Mouse (Mus musculus) granulocyte monocyte progenitor cell, adult 5-6 weeks (primary cell): Measurements from ENCODE around the gene Satb2. TPM values are rescaled to one million over a fixed set of nuclear protein-coding genes. Genes with fewer than 3 reads are reported as not detected.

Experiments
- ATAC-seq: replicated peaks from 2 replicates; pipeline ENCODE4 v1.8.0; 2016; ENCODE audit warnings: mild to moderate bottlenecking, moderate TSS enrichment, inconsistent platforms; ENCODE audit not compliant: poor library complexity, severe bottlenecking
- total RNA-seq, 2 experiments: library from RNA; stranded (forward) in 1 of 2; stranded (reverse) in 1 of 2; fragments of 200-712, 200-1000 nt in 1 of 2; fragments of >200 nt in 1 of 2; fragmentation: Nextera tagmentation in 1 of 2; gene quantifications; 2 replicates each; pipeline ENCODE4 v1.2.3; 2014 to 2017

Satb2 gene
- total RNA-seq, 2 experiments from 2014 or later, result 1.0 to 7.2 TPM

DNA sequence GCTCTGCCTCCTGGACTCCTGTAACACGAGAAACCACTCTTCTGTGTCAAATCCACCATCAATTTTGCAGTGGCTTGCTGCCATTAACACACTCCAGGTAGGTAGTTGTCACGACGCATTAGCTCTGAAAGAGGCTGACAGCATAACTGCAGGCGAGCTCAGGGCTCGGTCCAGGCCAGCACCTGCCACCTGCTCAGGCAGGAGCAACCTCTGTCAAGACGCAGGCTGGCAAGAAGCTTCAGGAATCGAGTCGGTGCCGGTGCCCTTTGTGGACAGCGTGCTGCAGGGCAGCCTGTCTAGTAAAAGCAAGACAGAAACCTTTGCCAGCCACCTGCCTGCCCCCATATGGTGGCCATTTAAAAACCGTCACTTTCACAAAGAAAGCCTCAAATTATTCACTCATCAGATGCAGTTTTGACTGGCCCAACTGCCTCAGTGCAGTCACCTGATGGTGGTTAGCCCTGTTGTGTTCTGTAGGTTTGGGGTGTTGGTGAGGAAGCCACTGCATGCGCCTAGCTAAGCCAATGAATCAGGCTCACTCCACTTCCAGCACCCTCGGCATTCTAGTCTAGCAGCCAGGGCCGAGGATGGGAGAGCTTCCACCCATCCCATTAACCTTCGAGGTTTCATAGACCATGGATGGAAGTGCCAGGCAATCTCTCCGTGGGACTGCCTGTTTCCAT, 228.7 kb downstream of the Satb2 start:
- ATAC-seq, result no peak

DNA sequence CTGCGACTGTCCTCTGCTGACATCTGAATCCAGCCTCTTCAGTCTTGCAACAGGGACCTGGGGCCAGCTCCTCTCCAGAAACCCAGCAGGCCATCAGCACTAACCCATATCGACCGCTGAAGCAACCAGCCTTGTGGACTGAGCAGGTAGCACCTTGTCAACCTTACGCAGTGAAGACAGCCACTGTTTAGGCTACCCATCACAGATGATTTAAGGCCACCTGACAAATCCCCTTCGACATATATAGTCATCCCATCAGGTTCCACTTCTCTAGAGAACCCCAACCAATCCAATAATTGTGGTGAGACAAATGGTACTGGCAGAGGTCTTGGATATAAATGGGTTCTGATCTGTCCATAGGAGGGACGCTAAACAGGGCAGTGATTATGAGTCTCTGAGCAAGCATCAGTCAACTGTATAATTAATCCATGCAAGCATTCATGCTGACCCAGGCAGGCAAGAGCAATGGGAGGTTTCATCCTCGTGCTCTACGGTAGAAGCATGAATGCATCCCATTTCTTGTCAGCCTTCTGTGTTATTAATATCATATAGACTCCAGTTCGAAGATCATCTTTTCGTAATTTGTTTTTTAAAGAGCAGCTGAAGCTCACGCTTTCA, 229.5 kb downstream of the Satb2 start:
- ATAC-seq, result no peak
